Mouse (Mus musculus) MEL (cell line): Measurements from ENCODE around the gene Fam19a2. TPM values are rescaled to one million over a fixed set of nuclear protein-coding genes. Genes with fewer than 3 reads are reported as not detected.

Experiments used
- DNase-seq: peaks from one replicate; pipeline ENCODE4 v3.0.0; 2011; ENCODE audit warnings: low read depth, low spot score
- H3K27ac ChIP-seq: 2 replicates; pipeline ENCODE4 v1.5.1; 2012; ENCODE audit warnings: low read depth, mild to moderate bottlenecking, control low read depth, low read length, moderate library complexity; ENCODE audit not compliant: control insufficient read depth
- H3K27me3 ChIP-seq, 2 experiments: fragments of 150-350 bp in 1 of 2; sonication (generic) in 1 of 2; 2 replicates each; pipeline ENCODE4 v1.6.1; 2012; ENCODE audit warnings: low read length in 2 of 2, mild to moderate bottlenecking in 2 of 2, improper control_type of control experiment in 1 of 2, moderate library complexity in 1 of 2; ENCODE audit not compliant: insufficient read depth in 2 of 2, control insufficient read depth in 1 of 2
- H3K36me3 ChIP-seq, 2 experiments: 2 replicates each; pipeline ENCODE4 v1.6.1; 2012 to 2014; ENCODE audit warnings: low read length in 2 of 2, improper control_type of control experiment in 1 of 2, inconsistent platforms in 1 of 2, mild to moderate bottlenecking in 1 of 2; ENCODE audit not compliant: insufficient read depth in 2 of 2, control insufficient read depth in 1 of 2
- H3K4me1 ChIP-seq, 2 experiments: fragments of 150-350 bp in 1 of 2; sonication (generic) in 1 of 2; 2 replicates each; pipeline ENCODE4 v1.6.1; 2012; ENCODE audit warnings: low read length in 2 of 2, improper control_type of control experiment in 1 of 2, mild to moderate bottlenecking in 1 of 2; ENCODE audit not compliant: insufficient read depth in 2 of 2, control insufficient read depth in 1 of 2
- H3K4me3 ChIP-seq, 2 experiments: fragments of 150-350 bp in 1 of 2; sonication (generic) in 1 of 2; 2 replicates each; pipeline ENCODE4 v1.5.1; 2012; ENCODE audit warnings: low read depth in 2 of 2, low read length in 2 of 2, mild to moderate bottlenecking in 2 of 2, moderate library complexity in 2 of 2, control low read depth in 1 of 2, improper control_type of control experiment in 1 of 2; ENCODE audit not compliant: control insufficient read depth in 1 of 2, insufficient read depth in 1 of 2
- H3K79me2 ChIP-seq: 2 replicates; pipeline ENCODE4 v1.6.1; 2012; ENCODE audit warnings: mild to moderate bottlenecking, low read length, moderate library complexity; ENCODE audit not compliant: control insufficient read depth, poor library complexity, insufficient read depth
- H3K9ac ChIP-seq: 2 replicates; pipeline ENCODE4 v1.6.1; 2012; ENCODE audit warnings: low read depth, mild to moderate bottlenecking, control low read depth, low read length, moderate library complexity; ENCODE audit not compliant: control insufficient read depth, poor library complexity, severe bottlenecking
- H3K9me3 ChIP-seq: fragments of 150-350 bp; sonication (generic); replicated peaks from 2 replicates; pipeline ENCODE4 v1.6.1; 2012; ENCODE audit warnings: mild to moderate bottlenecking, low read length, improper control_type of control experiment, moderate library complexity; ENCODE audit not compliant: insufficient read depth
- CTCF ChIP-seq, 3 experiments: IDR thresholded peaks in 2 of 3; conservative IDR thresholded peaks in 1 of 3; 2 replicates each; pipeline ENCODE4 v1.5.1; 2011 to 2012; ENCODE audit warnings: low read length in 3 of 3, low read depth in 2 of 3, mild to moderate bottlenecking in 2 of 3, improper control_type of control experiment in 1 of 3, inconsistent platforms in 1 of 3, mixed read lengths in 1 of 3, moderate library complexity in 1 of 3; ENCODE audit not compliant: control insufficient read depth in 1 of 3, insufficient read depth in 1 of 3, poor library complexity in 1 of 3, severe bottlenecking in 1 of 3
- E2F4 ChIP-seq: IDR thresholded peaks from 2 replicates; pipeline ENCODE4 v1.6.1; 2011; ENCODE audit warnings: low read depth, low read length, improper control_type of control experiment, borderline replicate concordance
- GABPA ChIP-seq: IDR thresholded peaks from 2 replicates; pipeline ENCODE4 v1.6.1; 2012; ENCODE audit warnings: low read depth, mild to moderate bottlenecking, inconsistent platforms, low read length, improper control_type of control experiment, moderate library complexity
- JUND ChIP-seq: IDR thresholded peaks from 2 replicates; pipeline ENCODE4 v1.6.1; 2011; ENCODE audit warnings: low read depth, mild to moderate bottlenecking, improper control_type of control experiment, low read length
- KAT2A ChIP-seq: conservative IDR thresholded peaks from 2 replicates; pipeline ENCODE4 v1.6.1; 2012; ENCODE audit warnings: low read depth, low read length, improper control_type of control experiment, inconsistent platforms
- MAX ChIP-seq: IDR thresholded peaks from 2 replicates; pipeline ENCODE4 v1.6.1; 2011; ENCODE audit warnings: low read length, improper control_type of control experiment
- MEF2A ChIP-seq: IDR thresholded peaks from 2 replicates; pipeline ENCODE4 v1.6.1; 2014; ENCODE audit warnings: low read depth, mild to moderate bottlenecking, inconsistent platforms, low read length, improper control_type of control experiment; ENCODE audit not compliant: poor library complexity, insufficient replicate concordance, severe bottlenecking; ENCODE audit errors: extremely low read depth
- MXI1 ChIP-seq: IDR thresholded peaks from 2 replicates; pipeline ENCODE4 v1.6.1; 2011; ENCODE audit warnings: mild to moderate bottlenecking, low read depth, low read length, improper control_type of control experiment
- MYB ChIP-seq: IDR thresholded peaks from 2 replicates; pipeline ENCODE4 v1.6.1; 2011; ENCODE audit warnings: mild to moderate bottlenecking, low read depth, low read length, improper control_type of control experiment
- MYC ChIP-seq: IDR thresholded peaks from 2 replicates; pipeline ENCODE4 v1.6.1; 2011; ENCODE audit warnings: low read depth, mild to moderate bottlenecking, low read length, improper control_type of control experiment, moderate library complexity
- NELFE ChIP-seq: IDR thresholded peaks from 2 replicates; pipeline ENCODE4 v1.6.1; 2011; ENCODE audit warnings: low read depth, low read length, improper control_type of control experiment
- POLR2A ChIP-seq, 2 experiments: IDR thresholded peaks; 2 replicates each; pipeline ENCODE4 v1.6.1; 2011 to 2012; ENCODE audit warnings: low read length in 2 of 2, mild to moderate bottlenecking in 2 of 2, control low read depth in 1 of 2, improper control_type of control experiment in 1 of 2, low read depth in 1 of 2, moderate library complexity in 1 of 2; ENCODE audit not compliant: control insufficient read depth in 1 of 2, insufficient read depth in 1 of 2, poor library complexity in 1 of 2
- RCOR1 ChIP-seq: IDR thresholded peaks from 2 replicates; pipeline ENCODE4 v1.6.1; 2012; ENCODE audit warnings: low read depth, mild to moderate bottlenecking, inconsistent platforms, low read length, improper control_type of control experiment
- TBP ChIP-seq: IDR thresholded peaks from 2 replicates; pipeline ENCODE4 v1.8.0; 2011; ENCODE audit warnings: low read depth, low read length, improper control_type of control experiment
- UBTF ChIP-seq: IDR thresholded peaks from 2 replicates; pipeline ENCODE4 v1.6.1; 2012; ENCODE audit warnings: low read depth, mild to moderate bottlenecking, inconsistent platforms, low read length, improper control_type of control experiment, moderate library complexity, borderline replicate concordance; ENCODE audit not compliant: insufficient read depth
- USF1 ChIP-seq: IDR thresholded peaks from 2 replicates; pipeline ENCODE4 v1.6.1; 2014; ENCODE audit warnings: low read depth, mild to moderate bottlenecking, inconsistent platforms, low read length, improper control_type of control experiment, moderate library complexity
- USF2 ChIP-seq, 2 experiments: IDR thresholded peaks; 2 replicates each; pipeline ENCODE4 v1.6.1; 2011 to 2012; ENCODE audit warnings: improper control_type of control experiment in 2 of 2, low read length in 2 of 2, borderline replicate concordance in 1 of 2, inconsistent platforms in 1 of 2, low read depth in 1 of 2, mild to moderate bottlenecking in 1 of 2; ENCODE audit not compliant: insufficient read depth in 1 of 2
- ZC3H11A ChIP-seq: IDR thresholded peaks from 2 replicates; pipeline ENCODE4 v1.6.1; 2012; ENCODE audit warnings: low read depth, mild to moderate bottlenecking, inconsistent platforms, low read length, improper control_type of control experiment
- ZMIZ1 ChIP-seq: IDR thresholded peaks from 2 replicates; pipeline ENCODE4 v1.6.1; 2012; ENCODE audit warnings: low read depth, mild to moderate bottlenecking, inconsistent platforms, low read length, improper control_type of control experiment, moderate library complexity
- polyA plus RNA-seq, 2 experiments: library from polyadenylated mRNA; stranded (reverse) in 1 of 2; unstranded in 1 of 2; fragments of >175 nt in 1 of 2; fragments of >200 nt in 1 of 2; gene quantifications; 2 replicates each; pipeline versions ENCODE4 v1.2.1 to v1.2.4; 2012; ENCODE audit warnings: low replicate concordance in 2 of 2, low read depth in 1 of 2; ENCODE audit not compliant: insufficient read length in 2 of 2, insufficient read depth in 1 of 2, missing spikeins in 1 of 2
- total RNA-seq: library from RNA; depleted of rRNA; stranded (reverse); fragments of 300-350 nt; gene quantifications from 2 replicates; pipeline ENCODE4 v1.2.3, GENCODE M21; 2012

Gene Fam19a2
- total and polyA plus RNA-seq, 3 experiments = not detected

DNA sequence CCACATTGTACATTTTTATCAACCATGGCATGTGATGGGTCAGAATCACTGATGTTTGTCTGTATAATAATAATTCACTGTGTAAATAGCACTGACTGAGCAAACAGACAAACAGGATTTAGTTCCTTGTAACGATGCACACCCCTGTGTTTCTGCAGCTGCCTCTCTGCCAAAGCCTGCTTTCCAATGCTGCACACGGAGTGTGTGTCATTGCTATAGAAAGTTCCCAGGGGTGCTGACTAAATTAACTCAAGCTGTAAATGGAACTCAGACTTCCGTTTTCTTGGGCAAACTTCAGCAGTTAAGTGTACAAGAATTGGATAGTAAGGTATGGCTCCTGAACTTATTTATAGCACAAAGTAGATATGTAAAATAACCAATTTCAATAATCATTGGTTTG, 138.7 kb downstream of the Fam19a2 start:
- H3K27me3 ChIP-seq = no peaks in the 10 kb centered on the region
- TF ChIP-seq TBP (no peak), USF1 (no peak), MXI1 (no peak), POLR2A (IDR thresholded peaks at IDR 0.05; ENCODE audit: control insufficient read depth in 1 of 2, insufficient read depth in 1 of 2, low read depth in 1 of 2, low read length in 2 of 2, poor library complexity in 1 of 2) (no peak), E2F4 (no peak), JUND (no peak), NELFE (no peak), CTCF (IDR thresholded peaks at IDR 0.05 in 2 of 3, conservative IDR thresholded peaks at IDR 0.05 in 1 of 3; ENCODE audit: control insufficient read depth in 1 of 3, insufficient read depth in 1 of 3, low read depth in 2 of 3, low read length in 3 of 3, poor library complexity in 1 of 3, severe bottlenecking in 1 of 3) (no peak), UBTF (no peak), USF2 (IDR thresholded peaks at IDR 0.05; ENCODE audit: borderline replicate concordance in 1 of 2, insufficient read depth in 1 of 2, low read depth in 1 of 2, low read length in 2 of 2) (no peak), MEF2A (no peak), RCOR1 (no peak), KAT2A (no peak)
- TF ChIP-seq, all 39 proteins: peak for 0
- Histone ChIP-seq H3K9me3 (no peaks in the 10 kb centered on the region), H3K79me2 (no peaks in the 10 kb centered on the region), H3K27ac (no peak overlapping the region), H3K36me3 (no peaks in the 10 kb centered on the region), H3K9ac (no peak overlapping the region), H3K4me1 (no peaks in the 10 kb centered on the region), H3K4me3 (no peak overlapping the region)
- no peak for DNase-seq

DNA sequence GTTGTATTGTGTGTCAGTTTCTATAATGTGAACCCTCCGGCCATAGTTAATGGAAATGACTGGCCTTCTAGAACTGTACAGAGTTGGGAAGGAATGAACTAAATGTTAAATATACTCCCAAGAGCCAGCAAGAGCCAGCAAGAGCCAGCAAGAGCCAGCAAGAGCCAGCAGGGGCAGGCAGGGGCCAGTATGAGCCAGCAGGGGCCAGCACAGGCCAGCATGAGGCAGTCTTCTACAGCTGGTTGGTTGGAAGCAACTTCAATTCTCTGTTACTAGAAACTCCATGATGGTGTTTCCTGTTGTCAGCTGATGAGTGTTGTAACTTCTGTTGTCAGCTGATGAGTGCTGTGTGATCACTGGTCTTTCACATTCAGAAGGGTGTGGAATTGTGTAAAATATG, 151.2 kb downstream of the Fam19a2 start:
- no peak for DNase-seq
- no peak for TF ChIP-seq MYC
- no peak for TF ChIP-seq MAX
- TF ChIP-seq ZC3H11A = no peak
- TF ChIP-seq NELFE = no peak
- TF ChIP-seq MXI1 = no peak
- TF ChIP-seq MYB = no peak
- TF ChIP-seq CTCF (IDR thresholded peaks at IDR 0.05 in 2 of 3, conservative IDR thresholded peaks at IDR 0.05 in 1 of 3; ENCODE audit: control insufficient read depth in 1 of 3, insufficient read depth in 1 of 3, low read depth in 2 of 3, low read length in 3 of 3, poor library complexity in 1 of 3, severe bottlenecking in 1 of 3) = 0 out of 6 replicates have a peak, but pooled peaks of 1 of the 3 experiments have one; percentile 6
- TF ChIP-seq GABPA = no peak
- TF ChIP-seq ZMIZ1 = no peak
- TF ChIP-seq, all 39 proteins: peak for 1

More for the DNA sequence above, 151.2 kb downstream of the Fam19a2 start:
- Histone ChIP-seq H3K4me3 (no peak overlapping the region), H3K4me1 (no peaks in the 10 kb centered on the region), H3K9ac (no peak overlapping the region), H3K9me3 (no peaks in the 10 kb centered on the region), H3K27me3 (no peaks in the 10 kb centered on the region), H3K27ac (no peak overlapping the region), H3K79me2 (no peaks in the 10 kb centered on the region), H3K36me3 (no peaks in the 10 kb centered on the region)
